Mouse (Mus musculus) heart, adult 2 months (tissue): Measurements from ENCODE around the gene Slc39a9.

ENCODE experiments used
- CTCF ChIP-seq: fragments of 200-600 bp; IDR thresholded peaks from 2 replicates; pipeline ENCODE4 v1.8.1; 2022; ENCODE audit warnings: antibody characterized with exemption, mild to moderate bottlenecking, moderate library complexity
- EP300 ChIP-seq: fragments of 200-500 bp; IDR thresholded peaks from 2 replicates; pipeline ENCODE4 v1.6.1; 2011; ENCODE audit warnings: low read depth, low read length, control low read depth; ENCODE audit not compliant: insufficient read depth
- POLR2A ChIP-seq: fragments of 200-500 bp; IDR thresholded peaks from 2 replicates; pipeline ENCODE4 v1.6.1; 2011; ENCODE audit warnings: mild to moderate bottlenecking, low read depth, low read length, control low read depth; ENCODE audit not compliant: insufficient read depth

GRCm38 (mm10) chr12:80728814-80729213, 85.1 kb downstream of the Slc39a9 start:
- TF ChIP-seq CTCF (peak; percentile 61), POLR2A (no peak), EP300 (no peak)
